Mouse (Mus musculus) liver, embryonic 14.5 days (tissue): Measurements from ENCODE around the gene Kremen2.

ENCODE experiments used
- CTCF ChIP-seq: IDR thresholded peaks from 2 replicates; pipeline ENCODE4 v1.5.1; 2016; ENCODE audit warnings: antibody characterized with exemption, low read depth, control low read depth
- EP300 ChIP-seq: IDR thresholded peaks from 2 replicates; pipeline ENCODE4 v1.6.1; 2016; ENCODE audit warnings: antibody characterized with exemption, low read depth

DNA sequence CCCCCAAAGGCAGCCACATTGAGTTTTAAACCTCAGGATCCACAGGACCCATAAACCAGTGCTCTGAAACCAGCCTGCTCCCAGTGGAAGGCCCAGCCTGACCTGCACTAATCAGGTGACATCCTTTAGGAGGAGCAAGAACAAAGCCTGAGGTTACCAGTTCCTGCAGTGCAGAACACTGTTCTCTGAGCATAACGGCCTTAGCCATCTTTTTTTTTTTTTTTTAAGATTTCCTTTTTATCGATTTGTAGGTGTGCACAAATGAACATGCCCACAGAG is 45.4 kb upstream of the Kremen2 start:
- TF ChIP-seq CTCF (no peak), EP300 (no peak)
